Mouse (Mus musculus) MEL (cell line): ENCODE results near the gene Prss27. TPM values are rescaled to one million over a fixed set of nuclear protein-coding genes. Genes with fewer than 3 reads are reported as not detected.

Source experiments
- DNase-seq: peaks from one replicate; pipeline ENCODE4 v3.0.0; 2011; ENCODE audit warnings: low read depth, low spot score
- H3K27ac ChIP-seq: 2 replicates; pipeline ENCODE4 v1.5.1; 2012; ENCODE audit warnings: low read depth, mild to moderate bottlenecking, control low read depth, low read length, moderate library complexity; ENCODE audit not compliant: control insufficient read depth
- H3K27me3 ChIP-seq, 2 experiments: fragments of 150-350 bp in 1 of 2; sonication (generic) in 1 of 2; 2 replicates each; pipeline ENCODE4 v1.6.1; 2012; ENCODE audit warnings: low read length in 2 of 2, mild to moderate bottlenecking in 2 of 2, improper control_type of control experiment in 1 of 2, moderate library complexity in 1 of 2; ENCODE audit not compliant: insufficient read depth in 2 of 2, control insufficient read depth in 1 of 2
- H3K36me3 ChIP-seq, 2 experiments: 2 replicates each; pipeline ENCODE4 v1.6.1; 2012 to 2014; ENCODE audit warnings: low read length in 2 of 2, improper control_type of control experiment in 1 of 2, inconsistent platforms in 1 of 2, mild to moderate bottlenecking in 1 of 2; ENCODE audit not compliant: insufficient read depth in 2 of 2, control insufficient read depth in 1 of 2
- H3K4me1 ChIP-seq, 2 experiments: fragments of 150-350 bp in 1 of 2; sonication (generic) in 1 of 2; 2 replicates each; pipeline ENCODE4 v1.6.1; 2012; ENCODE audit warnings: low read length in 2 of 2, improper control_type of control experiment in 1 of 2, mild to moderate bottlenecking in 1 of 2; ENCODE audit not compliant: insufficient read depth in 2 of 2, control insufficient read depth in 1 of 2
- H3K4me3 ChIP-seq, 2 experiments: fragments of 150-350 bp in 1 of 2; sonication (generic) in 1 of 2; 2 replicates each; pipeline ENCODE4 v1.5.1; 2012; ENCODE audit warnings: low read depth in 2 of 2, low read length in 2 of 2, mild to moderate bottlenecking in 2 of 2, moderate library complexity in 2 of 2, control low read depth in 1 of 2, improper control_type of control experiment in 1 of 2; ENCODE audit not compliant: control insufficient read depth in 1 of 2, insufficient read depth in 1 of 2
- H3K79me2 ChIP-seq: 2 replicates; pipeline ENCODE4 v1.6.1; 2012; ENCODE audit warnings: mild to moderate bottlenecking, low read length, moderate library complexity; ENCODE audit not compliant: control insufficient read depth, poor library complexity, insufficient read depth
- H3K9ac ChIP-seq: 2 replicates; pipeline ENCODE4 v1.6.1; 2012; ENCODE audit warnings: low read depth, mild to moderate bottlenecking, control low read depth, low read length, moderate library complexity; ENCODE audit not compliant: control insufficient read depth, poor library complexity, severe bottlenecking
- H3K9me3 ChIP-seq: fragments of 150-350 bp; sonication (generic); replicated peaks from 2 replicates; pipeline ENCODE4 v1.6.1; 2012; ENCODE audit warnings: mild to moderate bottlenecking, low read length, improper control_type of control experiment, moderate library complexity; ENCODE audit not compliant: insufficient read depth
- CHD2 ChIP-seq: IDR thresholded peaks from 2 replicates; pipeline ENCODE4 v1.6.1; 2011; ENCODE audit warnings: low read length, improper control_type of control experiment
- CTCF ChIP-seq, 3 experiments: IDR thresholded peaks in 2 of 3; conservative IDR thresholded peaks in 1 of 3; 2 replicates each; pipeline ENCODE4 v1.5.1; 2011 to 2012; ENCODE audit warnings: low read length in 3 of 3, low read depth in 2 of 3, mild to moderate bottlenecking in 2 of 3, improper control_type of control experiment in 1 of 3, inconsistent platforms in 1 of 3, mixed read lengths in 1 of 3, moderate library complexity in 1 of 3; ENCODE audit not compliant: control insufficient read depth in 1 of 3, insufficient read depth in 1 of 3, poor library complexity in 1 of 3, severe bottlenecking in 1 of 3
- ELF1 ChIP-seq: IDR thresholded peaks from 2 replicates; pipeline ENCODE4 v1.6.1; 2014; ENCODE audit warnings: low read depth, mild to moderate bottlenecking, inconsistent platforms, low read length, improper control_type of control experiment, moderate library complexity
- ETS1 ChIP-seq: IDR thresholded peaks from 2 replicates; pipeline ENCODE4 v1.6.1; 2012; ENCODE audit warnings: low read depth, mild to moderate bottlenecking, inconsistent platforms, low read length, improper control_type of control experiment, moderate library complexity
- HCFC1 ChIP-seq: IDR thresholded peaks from 2 replicates; pipeline ENCODE4 v1.6.1; 2012; ENCODE audit warnings: low read depth, mild to moderate bottlenecking, inconsistent platforms, low read length, improper control_type of control experiment, moderate library complexity
- JUND ChIP-seq: IDR thresholded peaks from 2 replicates; pipeline ENCODE4 v1.6.1; 2011; ENCODE audit warnings: low read depth, mild to moderate bottlenecking, improper control_type of control experiment, low read length
- KAT2A ChIP-seq: conservative IDR thresholded peaks from 2 replicates; pipeline ENCODE4 v1.6.1; 2012; ENCODE audit warnings: low read depth, low read length, improper control_type of control experiment, inconsistent platforms
- MAX ChIP-seq: IDR thresholded peaks from 2 replicates; pipeline ENCODE4 v1.6.1; 2011; ENCODE audit warnings: low read length, improper control_type of control experiment
- MAZ ChIP-seq: IDR thresholded peaks from 2 replicates; pipeline ENCODE4 v1.6.1; 2012; ENCODE audit warnings: low read depth, mild to moderate bottlenecking, inconsistent platforms, low read length, improper control_type of control experiment
- MEF2A ChIP-seq: IDR thresholded peaks from 2 replicates; pipeline ENCODE4 v1.6.1; 2014; ENCODE audit warnings: low read depth, mild to moderate bottlenecking, inconsistent platforms, low read length, improper control_type of control experiment; ENCODE audit not compliant: poor library complexity, insufficient replicate concordance, severe bottlenecking; ENCODE audit errors: extremely low read depth
- MXI1 ChIP-seq: IDR thresholded peaks from 2 replicates; pipeline ENCODE4 v1.6.1; 2011; ENCODE audit warnings: mild to moderate bottlenecking, low read depth, low read length, improper control_type of control experiment
- MYC ChIP-seq: IDR thresholded peaks from 2 replicates; pipeline ENCODE4 v1.6.1; 2011; ENCODE audit warnings: low read depth, mild to moderate bottlenecking, low read length, improper control_type of control experiment, moderate library complexity
- NELFE ChIP-seq: IDR thresholded peaks from 2 replicates; pipeline ENCODE4 v1.6.1; 2011; ENCODE audit warnings: low read depth, low read length, improper control_type of control experiment
- NRF1 ChIP-seq: IDR thresholded peaks from 2 replicates; pipeline ENCODE4 v1.6.1; 2014; ENCODE audit warnings: low read depth, mild to moderate bottlenecking, inconsistent platforms, low read length, improper control_type of control experiment, moderate library complexity; ENCODE audit not compliant: poor library complexity, insufficient read depth, severe bottlenecking
- POLR2A ChIP-seq, 2 experiments: IDR thresholded peaks; 2 replicates each; pipeline ENCODE4 v1.6.1; 2011 to 2012; ENCODE audit warnings: low read length in 2 of 2, mild to moderate bottlenecking in 2 of 2, control low read depth in 1 of 2, improper control_type of control experiment in 1 of 2, low read depth in 1 of 2, moderate library complexity in 1 of 2; ENCODE audit not compliant: control insufficient read depth in 1 of 2, insufficient read depth in 1 of 2, poor library complexity in 1 of 2
- POLR2AphosphoS2 ChIP-seq: IDR thresholded peaks from 2 replicates; pipeline ENCODE4 v1.6.1; 2011; ENCODE audit warnings: low read length, improper control_type of control experiment
- POLR2AphosphoS5 ChIP-seq: IDR thresholded peaks from 2 replicates; pipeline ENCODE4 v1.6.1; 2012; ENCODE audit warnings: low read depth, borderline replicate concordance, mild to moderate bottlenecking, inconsistent platforms, low read length, moderate library complexity, mixed read lengths
- RCOR1 ChIP-seq: IDR thresholded peaks from 2 replicates; pipeline ENCODE4 v1.6.1; 2012; ENCODE audit warnings: low read depth, mild to moderate bottlenecking, inconsistent platforms, low read length, improper control_type of control experiment
- SIN3A ChIP-seq: IDR thresholded peaks from 2 replicates; pipeline ENCODE4 v1.6.1; 2012; ENCODE audit warnings: low read length, improper control_type of control experiment, inconsistent platforms
- SMC3 ChIP-seq: IDR thresholded peaks from 2 replicates; pipeline ENCODE4 v1.6.1; 2011; ENCODE audit warnings: low read depth, low read length, improper control_type of control experiment
- TAL1 ChIP-seq: IDR thresholded peaks from 2 replicates; pipeline ENCODE4 v1.6.1; 2012; ENCODE audit warnings: mild to moderate bottlenecking, inconsistent platforms, low read length, moderate library complexity, mixed read lengths
- TBP ChIP-seq: IDR thresholded peaks from 2 replicates; pipeline ENCODE4 v1.8.0; 2011; ENCODE audit warnings: low read depth, low read length, improper control_type of control experiment
- TCF12 ChIP-seq: IDR thresholded peaks from 2 replicates; pipeline ENCODE4 v1.6.1; 2014; ENCODE audit warnings: low read depth, mild to moderate bottlenecking, inconsistent platforms, low read length, improper control_type of control experiment, moderate library complexity
- UBTF ChIP-seq: IDR thresholded peaks from 2 replicates; pipeline ENCODE4 v1.6.1; 2012; ENCODE audit warnings: low read depth, mild to moderate bottlenecking, inconsistent platforms, low read length, improper control_type of control experiment, moderate library complexity, borderline replicate concordance; ENCODE audit not compliant: insufficient read depth
- USF1 ChIP-seq: IDR thresholded peaks from 2 replicates; pipeline ENCODE4 v1.6.1; 2014; ENCODE audit warnings: low read depth, mild to moderate bottlenecking, inconsistent platforms, low read length, improper control_type of control experiment, moderate library complexity
- ZC3H11A ChIP-seq: IDR thresholded peaks from 2 replicates; pipeline ENCODE4 v1.6.1; 2012; ENCODE audit warnings: low read depth, mild to moderate bottlenecking, inconsistent platforms, low read length, improper control_type of control experiment
- ZMIZ1 ChIP-seq: IDR thresholded peaks from 2 replicates; pipeline ENCODE4 v1.6.1; 2012; ENCODE audit warnings: low read depth, mild to moderate bottlenecking, inconsistent platforms, low read length, improper control_type of control experiment, moderate library complexity
- polyA plus RNA-seq, 2 experiments: library from polyadenylated mRNA; stranded (reverse) in 1 of 2; unstranded in 1 of 2; fragments of >175 nt in 1 of 2; fragments of >200 nt in 1 of 2; gene quantifications; 2 replicates each; pipeline versions ENCODE4 v1.2.1 to v1.2.4; 2012; ENCODE audit warnings: low replicate concordance in 2 of 2, low read depth in 1 of 2; ENCODE audit not compliant: insufficient read length in 2 of 2, insufficient read depth in 1 of 2, missing spikeins in 1 of 2
- total RNA-seq: library from RNA; depleted of rRNA; stranded (reverse); fragments of 300-350 nt; gene quantifications from 2 replicates; pipeline ENCODE4 v1.2.3, GENCODE M21; 2012

Gene Prss27
- total and polyA plus RNA-seq, 3 experiments: not detected

- DNase-seq: no peak
These were observed 31.6 kb downstream of the Prss27 start for GRCm38 (mm10) chr17:24069531-24069930.

DNA sequence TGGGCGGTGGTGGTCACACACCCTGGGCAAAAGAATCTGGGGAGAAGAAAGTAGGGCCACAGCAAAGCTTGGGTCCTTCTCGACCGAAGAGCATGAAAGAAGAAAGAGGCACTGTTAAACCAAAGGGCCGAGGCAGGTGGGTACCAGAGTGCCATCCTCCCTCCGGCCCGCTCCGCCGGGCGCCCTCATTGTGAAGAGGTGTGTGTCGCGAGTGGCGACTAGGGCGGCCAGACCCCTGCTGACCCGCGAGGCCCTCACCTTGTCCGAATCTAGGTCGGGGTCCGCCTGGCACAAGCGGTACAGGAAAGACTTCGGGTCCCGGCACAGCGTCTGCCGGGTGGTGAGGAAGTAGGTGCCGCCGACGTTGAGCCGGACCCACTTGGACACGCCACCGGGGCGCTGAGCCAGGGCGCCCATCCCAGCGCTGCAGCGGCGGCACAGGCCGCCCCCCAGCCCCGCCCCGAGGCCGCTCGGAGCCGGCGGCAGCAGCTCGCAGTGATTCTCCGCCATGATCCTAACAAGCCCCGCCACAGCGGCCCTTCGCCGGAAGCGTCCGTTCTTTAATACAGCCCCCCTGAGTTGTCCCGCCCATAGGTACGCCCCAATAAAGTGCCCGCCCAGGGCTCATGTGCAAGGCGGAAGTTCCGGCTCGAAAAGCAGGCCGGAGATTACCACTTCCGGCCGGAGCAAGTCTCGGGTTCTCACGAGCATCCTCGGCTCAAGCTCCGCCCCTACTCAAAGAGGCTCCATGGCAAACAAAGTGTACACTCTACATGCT, 35.2 kb downstream of the Prss27 start, which contains the start of gene Kctd5:
Gene Kctd5 (minus strand): TSS at position 567 of the 778 bp plus-strand sequence.
- peaks cover 2 to 4% of the 10 kb centered on the region in 2 experiments; a peak in 2 of 4 replicates for H3K4me1 ChIP-seq
- H3K9ac ChIP-seq: peak within 1 kb of the TSS; percentile 80
- no peaks in the 10 kb centered on the region for H3K27me3 ChIP-seq
- no peaks in the 10 kb centered on the region for H3K9me3 ChIP-seq
- H3K4me3 ChIP-seq: peak within 1 kb of the TSS; percentile 59 to 72
- H3K36me3 ChIP-seq: peaks cover 0 to 8% of the 10 kb centered on the region in 2 experiments; a peak in 2 of 4 replicates
- TF ChIP-seq MYC (peak; percentile 71; the same call in 1 of the 2 replicates), TAL1 (no peak), USF1 (no peak), MAX (no peak; the same call in 1 of the 2 replicates), CHD2 (peak; percentile 83), HCFC1 (peak; percentile 94), TCF12 (peak; percentile 62), ZMIZ1 (peak; percentile 78; the same call in 1 of the 2 replicates), MXI1 (peak; percentile 85; the same call in 1 of the 2 replicates), UBTF (peak; percentile 33; the same call in 1 of the 2 replicates), NELFE (peak; percentile 95), KAT2A (no peak; the same call in 1 of the 2 replicates), MAZ (peak; percentile 88; the same call in 1 of the 2 replicates), MEF2A (no peak), SIN3A (peak; percentile 80), JUND (no peak), POLR2AphosphoS5 (no peak), RCOR1 (peak; percentile 18; the same call in 1 of the 2 replicates), TBP (peak; percentile 90), POLR2A (IDR thresholded peaks at IDR 0.05; ENCODE audit: control insufficient read depth in 1 of 2, insufficient read depth in 1 of 2, low read depth in 1 of 2, low read length in 2 of 2, poor library complexity in 1 of 2) (peak; percentile 86 to 89), ELF1 (peak; percentile 95), POLR2AphosphoS2 (peak; percentile 89), NRF1 (peak; percentile 31; the same call in 1 of the 2 replicates), ETS1 (peak; percentile 56; the same call in 1 of the 2 replicates), ZC3H11A (no peak)
- H3K27ac ChIP-seq: no peak within 1 kb of the TSS; the same call in 1 of the 2 replicates
- peak; percentile 97 for DNase-seq
- H3K79me2 ChIP-seq: peaks cover 15% of the 10 kb centered on the region

More at GRCm38 (mm10) chr17:24069531-24069930, 31.6 kb downstream of the Prss27 start:
- peaks cover 15% of the 10 kb centered on the region for H3K79me2 ChIP-seq
- H3K9ac ChIP-seq: no peak overlapping the region
- TF ChIP-seq SMC3 (no peak), MAZ (no peak), CTCF (IDR thresholded peaks at IDR 0.05 in 2 of 3, conservative IDR thresholded peaks at IDR 0.05 in 1 of 3; ENCODE audit: control insufficient read depth in 1 of 3, insufficient read depth in 1 of 3, low read depth in 2 of 3, low read length in 3 of 3, poor library complexity in 1 of 3, severe bottlenecking in 1 of 3) (no peak), NRF1 (no peak)
- TF ChIP-seq, all 39 proteins: peak for 0
- Histone ChIP-seq H3K4me1 (peaks cover 2 to 4% of the 10 kb centered on the region in 2 experiments; a peak in 2 of 4 replicates), H3K27ac (no peak overlapping the region), H3K4me3 (no peak overlapping the region), H3K9me3 (no peaks in the 10 kb centered on the region), H3K27me3 (no peaks in the 10 kb centered on the region), H3K36me3 (peaks cover 0 to 8% of the 10 kb centered on the region in 2 experiments; a peak in 3 of 4 replicates)
